Mouse (Mus musculus): ENCODE data around the gene Alcam. TPM values are rescaled to one million over a fixed set of nuclear protein-coding genes. Genes with fewer than 3 reads are reported as not detected.

Alcam gene
- total and polyA plus RNA-seq, 3 experiments, result not detected

DNA sequence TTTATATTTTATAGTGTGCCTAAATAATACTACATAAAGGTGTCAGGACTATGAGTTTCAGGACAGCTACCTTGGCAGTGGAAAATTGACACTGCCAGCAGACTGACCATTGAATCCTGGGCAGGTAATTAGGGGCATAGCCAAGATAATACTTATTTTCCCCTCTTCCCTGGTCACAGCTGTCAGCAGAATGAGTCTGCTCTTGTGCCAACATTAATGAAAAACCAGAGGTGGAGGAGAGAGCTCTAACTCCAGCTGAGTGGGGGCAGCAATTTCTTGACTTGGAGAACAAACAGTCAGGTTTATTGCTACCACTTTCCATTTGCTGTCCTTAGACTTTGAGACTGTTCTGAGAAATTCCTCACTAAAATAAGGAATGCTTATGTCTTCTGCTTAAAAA is 190.1 kb downstream of the Alcam start:
- no peaks in the 10 kb centered on the region for H3K79me2 ChIP-seq (ENCODE audit: control insufficient read depth, insufficient read depth, low read length, poor library complexity)
- TF ChIP-seq CHD2 (IDR thresholded peaks at IDR 0.05; ENCODE audit: low read length) (no peak), MYC (IDR thresholded peaks at IDR 0.05; ENCODE audit: low read depth, low read length) (no peak), MAX (IDR thresholded peaks at IDR 0.05; ENCODE audit: low read length) (no peak), USF1 (IDR thresholded peaks at IDR 0.05; ENCODE audit: low read depth, low read length) (no peak), KAT2A (conservative IDR thresholded peaks at IDR 0.05; ENCODE audit: low read depth, low read length) (no peak), CHD1 (IDR thresholded peaks at IDR 0.05; ENCODE audit: low read depth, low read length) (no peak), RCOR1 (IDR thresholded peaks at IDR 0.05; ENCODE audit: low read depth, low read length) (no peak), ETS1 (IDR thresholded peaks at IDR 0.05; ENCODE audit: low read depth, low read length) (no peak), TBP (IDR thresholded peaks at IDR 0.05; ENCODE audit: low read depth, low read length) (no peak), ELF1 (IDR thresholded peaks at IDR 0.05; ENCODE audit: low read depth, low read length) (no peak), TAL1 (IDR thresholded peaks at IDR 0.05; ENCODE audit: low read length) (no peak)
- no peak overlapping the region for H3K9ac ChIP-seq (ENCODE audit: control insufficient read depth, low read depth, low read length, poor library complexity, severe bottlenecking)
- H3K36me3 ChIP-seq (ENCODE audit: control insufficient read depth in 1 of 2, insufficient read depth in 2 of 2, low read length in 2 of 2), result no peaks in the 10 kb centered on the region
- H3K9me3 ChIP-seq (replicated peaks; ENCODE audit: insufficient read depth, low read length), result no peaks in the 10 kb centered on the region
- DNase-seq (ENCODE audit: low read depth, low spot score), result no peak
- H3K4me3 ChIP-seq (ENCODE audit: control insufficient read depth in 1 of 2, insufficient read depth in 1 of 2, low read depth in 2 of 2, low read length in 2 of 2), result no peak overlapping the region
- no peaks in the 10 kb centered on the region for H3K4me1 ChIP-seq (ENCODE audit: control insufficient read depth in 1 of 2, insufficient read depth in 2 of 2, low read length in 2 of 2)
- no peak overlapping the region for H3K27ac ChIP-seq (ENCODE audit: control insufficient read depth, low read depth, low read length)
- no peaks in the 10 kb centered on the region for H3K27me3 ChIP-seq (ENCODE audit: control insufficient read depth in 1 of 2, insufficient read depth in 2 of 2, low read length in 2 of 2)

DNA sequence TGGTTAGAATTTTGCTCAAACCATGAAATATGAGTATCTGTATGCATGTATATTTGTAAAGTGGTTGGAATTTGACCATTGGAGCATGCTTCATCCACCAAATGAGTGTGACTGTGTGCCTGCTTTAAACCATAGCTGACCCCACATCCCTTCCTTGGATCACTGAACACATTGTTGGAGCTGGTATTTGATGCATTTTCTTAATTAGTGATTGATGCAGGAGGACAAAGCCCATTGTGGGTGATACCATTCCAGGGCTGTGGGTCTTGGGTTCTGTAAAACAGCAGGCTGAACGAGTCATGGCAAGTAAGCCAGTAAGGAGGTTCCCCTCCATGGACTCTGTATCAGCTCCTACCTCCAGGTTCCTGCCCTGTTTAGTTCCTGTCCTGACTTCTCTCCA is 191.3 kb downstream of the Alcam start:
- TF ChIP-seq UBTF (IDR thresholded peaks at IDR 0.05; ENCODE audit: borderline replicate concordance, insufficient read depth, low read depth, low read length), result no peak
- TF ChIP-seq E2F4 (IDR thresholded peaks at IDR 0.05; ENCODE audit: borderline replicate concordance, low read depth, low read length), result no peak
- no peak for TF ChIP-seq TBP (IDR thresholded peaks at IDR 0.05; ENCODE audit: low read depth, low read length)
- TF ChIP-seq KAT2A (conservative IDR thresholded peaks at IDR 0.05; ENCODE audit: low read depth, low read length), result no peak
- no peak for TF ChIP-seq SIN3A (IDR thresholded peaks at IDR 0.05; ENCODE audit: low read length)
- TF ChIP-seq MYB (IDR thresholded peaks at IDR 0.05; ENCODE audit: low read depth, low read length), result no peak
- no peak for TF ChIP-seq MAZ (IDR thresholded peaks at IDR 0.05; ENCODE audit: low read depth, low read length)
- no peak for TF ChIP-seq NELFE (IDR thresholded peaks at IDR 0.05; ENCODE audit: low read depth, low read length)
- no peak for TF ChIP-seq USF1 (IDR thresholded peaks at IDR 0.05; ENCODE audit: low read depth, low read length)
- no peak overlapping the region for H3K27ac ChIP-seq (ENCODE audit: control insufficient read depth, low read depth, low read length)
- no peaks in the 10 kb centered on the region for H3K36me3 ChIP-seq (ENCODE audit: control insufficient read depth in 1 of 2, insufficient read depth in 2 of 2, low read length in 2 of 2)
- H3K79me2 ChIP-seq (ENCODE audit: control insufficient read depth, insufficient read depth, low read length, poor library complexity), result no peaks in the 10 kb centered on the region
- no peak overlapping the region for H3K9ac ChIP-seq (ENCODE audit: control insufficient read depth, low read depth, low read length, poor library complexity, severe bottlenecking)
- no peaks in the 10 kb centered on the region for H3K4me1 ChIP-seq (ENCODE audit: control insufficient read depth in 1 of 2, insufficient read depth in 2 of 2, low read length in 2 of 2)
- no peaks in the 10 kb centered on the region for H3K27me3 ChIP-seq (ENCODE audit: control insufficient read depth in 1 of 2, insufficient read depth in 2 of 2, low read length in 2 of 2)
- H3K9me3 ChIP-seq (replicated peaks; ENCODE audit: insufficient read depth, low read length), result no peaks in the 10 kb centered on the region
- no peak overlapping the region for H3K4me3 ChIP-seq (ENCODE audit: control insufficient read depth in 1 of 2, insufficient read depth in 1 of 2, low read depth in 2 of 2, low read length in 2 of 2)
- no peak for DNase-seq (ENCODE audit: low read depth, low spot score)
